Mouse (Mus musculus) heart, embryonic 15.5 days (tissue): ENCODE measurements around the gene Scly. TPM values are rescaled to one million over a fixed set of nuclear protein-coding genes. Genes with fewer than 3 reads are reported as not detected.

Experiments used
- ATAC-seq: fragments of 200-750 bp; cut with Nextera tagmentation; replicated peaks from 2 replicates; pipeline ENCODE4 v1.8.0; 2017; ENCODE audit warnings: low read depth, moderate TSS enrichment; ENCODE audit not compliant: insufficient number of reproducible peaks, insufficient read depth, low FRiP score
- H3K27ac ChIP-seq: fragments of 300-500 bp; sonication (generic); 2 replicates; pipeline ENCODE4 v1.5.1; 2015; ENCODE audit warnings: mild to moderate bottlenecking, inconsistent platforms
- H3K27me3 ChIP-seq: fragments of 300-500 bp; sonication (generic); 2 replicates; pipeline ENCODE4 v1.6.1; 2015; ENCODE audit warnings: inconsistent platforms
- H3K36me3 ChIP-seq: fragments of 300-500 bp; sonication (generic); 2 replicates; pipeline ENCODE4 v1.6.1; 2015; ENCODE audit warnings: mild to moderate bottlenecking, inconsistent platforms
- H3K4me1 ChIP-seq: fragments of 300-500 bp; sonication (generic); replicated peaks from 2 replicates; pipeline ENCODE4 v1.6.1; 2015; ENCODE audit warnings: inconsistent platforms
- H3K4me2 ChIP-seq: fragments of 300-500 bp; sonication (generic); 2 replicates; pipeline ENCODE4 v1.6.1; 2015; ENCODE audit warnings: inconsistent platforms, mild to moderate bottlenecking, moderate library complexity
- H3K4me3 ChIP-seq: fragments of 300-500 bp; sonication (generic); 2 replicates; pipeline ENCODE4 v1.5.1; 2015; ENCODE audit warnings: mild to moderate bottlenecking, inconsistent platforms
- H3K9ac ChIP-seq: fragments of 300-500 bp; sonication (generic); 2 replicates; pipeline ENCODE4 v1.6.1; 2015; ENCODE audit warnings: mild to moderate bottlenecking, inconsistent platforms
- H3K9me3 ChIP-seq: fragments of 300-500 bp; sonication (generic); replicated peaks from 2 replicates; pipeline ENCODE4 v1.6.1; 2016; ENCODE audit warnings: inconsistent platforms
- WGBS: fragments of 180-500 bp; shearing (Covaris S2); methylation state at CpG from one replicate; pipeline ENCODE4 v1.1.7; 2015; ENCODE audit warnings: mixed read lengths; 5-methylcytosine and 5-hydroxymethylcytosine counted together
- polyA plus RNA-seq: library from polyadenylated mRNA; unstranded; fragments of >200 nt; fragmentation: Nextera tagmentation; extraction: Ambion mirVana; gene quantifications from 2 replicates; pipeline ENCODE4 v1.2.1, GENCODE M21; 2015

Gene Scly
- polyA plus RNA-seq, 1 experiment from 2014 or later = 11.5 TPM

DNA sequence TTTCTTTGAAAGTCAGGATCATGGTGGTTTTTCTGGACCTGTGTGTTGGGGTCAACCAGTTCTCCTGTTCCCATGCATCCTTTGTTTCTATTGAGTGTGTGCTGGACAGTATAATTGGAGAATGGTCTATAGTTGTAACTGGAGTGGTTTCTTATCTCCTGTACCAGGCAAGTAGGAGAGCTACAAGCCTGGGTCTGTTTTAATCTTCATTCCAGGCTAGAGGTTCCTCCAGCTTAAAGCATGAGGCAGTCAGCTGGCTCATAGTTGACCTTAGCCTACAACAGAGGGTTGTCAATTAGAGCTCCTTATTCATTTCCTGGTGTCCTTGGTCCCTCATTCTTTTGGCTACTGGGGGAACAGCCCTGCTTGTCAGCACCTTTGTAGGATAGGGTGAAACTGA is 35.4 kb downstream of the Scly start:
- no peak; the same call in 1 of the 2 replicates for ATAC-seq
- Histone ChIP-seq H3K4me3 (no peak overlapping the region), H3K4me1 (peaks cover 23% of the 10 kb centered on the region), H3K9me3 (no peaks in the 10 kb centered on the region), H3K36me3 (no peaks in the 10 kb centered on the region), H3K27ac (peak overlapping the region; percentile 53), H3K4me2 (no peak overlapping the region), H3K27me3 (no peaks in the 10 kb centered on the region; the same call in 1 of the 2 replicates), H3K9ac (no peak overlapping the region)

- WGBS = 87% methylated on average over 7 of the region's 7 CpGs
- ATAC-seq = no peak
- peaks cover 17% of the 10 kb centered on the region for H3K27me3 ChIP-seq
Measured at GRCm38 (mm10) chr1:91337355-91337754, 39.2 kb downstream of the Scly start.

DNA sequence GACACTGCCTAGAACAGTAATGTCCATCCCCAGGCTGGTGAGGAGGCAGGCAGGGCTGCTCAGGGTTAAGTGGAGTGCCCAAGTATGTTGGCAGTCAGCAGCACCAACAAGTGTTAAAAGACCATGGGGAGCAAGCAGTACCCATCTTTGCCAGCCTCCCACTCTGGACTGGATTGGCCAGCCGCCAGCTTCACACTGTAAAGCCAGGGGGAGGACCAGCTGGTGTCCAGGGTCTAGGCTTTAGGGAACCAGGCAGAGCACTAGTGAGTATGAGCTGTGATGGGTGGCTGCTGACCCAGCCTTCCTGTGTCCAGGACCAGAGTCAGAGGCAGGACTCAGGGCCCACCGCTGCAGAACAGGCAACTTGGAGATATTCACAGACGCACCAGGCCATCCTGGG is 45.9 kb downstream of the Scly start:
- Histone ChIP-seq H3K4me3 (no peak overlapping the region), H3K9me3 (no peaks in the 10 kb centered on the region), H3K4me1 (peaks cover 20% of the 10 kb centered on the region), H3K36me3 (no peaks in the 10 kb centered on the region), H3K27me3 (peaks cover 62% of the 10 kb centered on the region), H3K27ac (no peak overlapping the region), H3K9ac (no peak overlapping the region), H3K4me2 (no peak overlapping the region)
- no peak for ATAC-seq
- WGBS = 72% methylated on average over 3 of the region's 3 CpGs

More at GRCm38 (mm10) chr1:91337355-91337754, 39.2 kb downstream of the Scly start:
- H3K27ac ChIP-seq = no peak overlapping the region
- no peak overlapping the region for H3K4me2 ChIP-seq
- no peak overlapping the region for H3K9ac ChIP-seq
- peaks cover 19% of the 10 kb centered on the region for H3K4me1 ChIP-seq
- H3K4me3 ChIP-seq = no peak overlapping the region
- no peaks in the 10 kb centered on the region for H3K36me3 ChIP-seq
- H3K9me3 ChIP-seq = no peaks in the 10 kb centered on the region

DNA sequence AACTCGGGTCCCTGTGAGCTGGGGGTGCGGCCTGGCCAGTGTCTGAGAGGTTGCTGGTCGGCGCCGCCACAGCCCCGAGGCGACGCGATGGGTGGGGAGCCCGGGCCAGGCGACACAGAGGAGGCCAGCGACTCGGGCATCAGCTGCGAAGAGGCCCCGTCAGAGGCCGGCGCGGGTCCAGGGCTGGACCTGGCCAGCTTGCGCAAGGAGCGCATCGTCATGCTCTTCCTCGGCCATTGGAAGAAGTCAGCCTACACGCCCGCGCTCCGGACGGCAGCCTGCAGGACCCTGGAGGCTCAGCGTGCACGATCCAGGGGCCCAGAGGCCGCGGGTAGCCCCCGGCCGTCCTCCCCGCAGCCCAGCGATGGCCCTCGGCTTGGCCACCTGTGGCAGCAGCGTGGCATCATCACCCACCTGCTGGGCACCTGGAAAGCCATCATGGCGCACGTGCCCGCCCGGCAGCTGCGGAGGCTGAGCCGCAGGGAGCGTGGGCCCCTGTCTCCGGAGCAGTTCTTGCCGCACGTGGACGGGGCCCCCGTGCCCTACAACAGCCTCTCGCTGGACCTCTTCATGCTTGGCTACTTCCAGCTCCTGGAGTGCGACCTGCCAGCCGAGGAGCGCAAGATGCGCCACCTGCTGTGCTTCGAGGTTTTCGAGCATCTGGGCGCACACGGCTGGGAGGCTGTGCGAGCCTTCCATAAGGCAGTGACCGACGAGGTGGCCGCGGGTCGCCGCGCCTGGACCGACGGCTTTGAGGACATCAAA is 47.0 kb downstream of the Scly start:
- Histone ChIP-seq H3K4me1 (peaks cover 24% of the 10 kb centered on the region), H3K27me3 (peaks cover 62% of the 10 kb centered on the region), H3K36me3 (no peaks in the 10 kb centered on the region), H3K9me3 (no peaks in the 10 kb centered on the region), H3K27ac (no peak overlapping the region), H3K9ac (no peak overlapping the region), H3K4me2 (peak overlapping the region; percentile 59), H3K4me3 (peak overlapping the region; percentile 35)
- WGBS = 4% methylated on average over 68 of the region's 68 CpGs
- ATAC-seq = no peak

DNA sequence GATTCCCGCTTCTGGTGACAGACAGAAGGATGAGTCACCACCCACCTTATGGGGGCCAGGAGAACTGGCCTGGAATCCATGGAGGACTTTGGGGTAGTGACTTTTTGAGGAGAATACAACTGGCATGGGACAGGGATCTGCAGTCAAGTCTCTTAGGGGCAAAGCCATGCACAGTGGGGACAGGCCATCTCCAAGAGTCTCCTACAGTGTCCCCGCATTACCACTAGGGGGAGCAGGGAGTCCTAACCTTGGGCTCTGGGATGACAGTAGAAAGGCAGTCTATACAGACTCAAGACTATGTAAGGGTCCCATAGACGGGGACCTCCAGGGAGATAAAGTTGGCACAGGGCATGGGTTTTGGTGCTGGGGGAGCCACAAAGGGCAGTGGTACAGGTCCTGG is 48.8 kb downstream of the Scly start:
- H3K4me3 ChIP-seq = no peak overlapping the region
- H3K4me2 ChIP-seq = no peak overlapping the region
- H3K9me3 ChIP-seq = no peaks in the 10 kb centered on the region
- H3K4me1 ChIP-seq = peaks cover 30% of the 10 kb centered on the region
- peak; percentile 28; the same call in 1 of the 2 replicates for ATAC-seq
- H3K27me3 ChIP-seq = peaks cover 49% of the 10 kb centered on the region
- no peak overlapping the region for H3K27ac ChIP-seq
- no peaks in the 10 kb centered on the region for H3K36me3 ChIP-seq
- WGBS = 33% methylated on average over 3 of the region's 3 CpGs
- H3K9ac ChIP-seq = no peak overlapping the region

GRCm38 (mm10) chr1:91350841-91351240 is 52.7 kb downstream of the Scly start, which contains the start of gene Klhl30:
Klhl30 (plus strand) TSS chr1:91351016.
- Histone ChIP-seq H3K36me3 (peaks cover 4% of the 10 kb centered on the region), H3K4me3 (peak within 1 kb of the TSS; percentile 47), H3K27ac (peak within 1 kb of the TSS; percentile 86), H3K9me3 (no peaks in the 10 kb centered on the region), H3K4me2 (peak within 1 kb of the TSS; percentile 77), H3K27me3 (peaks cover 10% of the 10 kb centered on the region), H3K9ac (peak within 1 kb of the TSS; percentile 55), H3K4me1 (peaks cover 22% of the 10 kb centered on the region)
- peak; percentile 83 for ATAC-seq
- 19% methylated on average over 4 of the region's 4 CpGs for WGBS

- H3K9me3 ChIP-seq = no peaks in the 10 kb centered on the region
- H3K36me3 ChIP-seq = peaks cover 8% of the 10 kb centered on the region
- peak overlapping the region; percentile 55 for H3K9ac ChIP-seq
- 51% methylated on average over 3 of the region's 3 CpGs for WGBS
- peaks cover 6% of the 10 kb centered on the region for H3K27me3 ChIP-seq
- ATAC-seq = peak; percentile 51; the same call in 1 of the 2 replicates
- peaks cover 22% of the 10 kb centered on the region for H3K4me1 ChIP-seq
- peak overlapping the region; percentile 77 for H3K4me2 ChIP-seq
- peak overlapping the region; percentile 86 for H3K27ac ChIP-seq
- peak overlapping the region; percentile 47 for H3K4me3 ChIP-seq
Measured at GRCm38 (mm10) chr1:91351249-91351648, 53.1 kb downstream of the Scly start.

DNA sequence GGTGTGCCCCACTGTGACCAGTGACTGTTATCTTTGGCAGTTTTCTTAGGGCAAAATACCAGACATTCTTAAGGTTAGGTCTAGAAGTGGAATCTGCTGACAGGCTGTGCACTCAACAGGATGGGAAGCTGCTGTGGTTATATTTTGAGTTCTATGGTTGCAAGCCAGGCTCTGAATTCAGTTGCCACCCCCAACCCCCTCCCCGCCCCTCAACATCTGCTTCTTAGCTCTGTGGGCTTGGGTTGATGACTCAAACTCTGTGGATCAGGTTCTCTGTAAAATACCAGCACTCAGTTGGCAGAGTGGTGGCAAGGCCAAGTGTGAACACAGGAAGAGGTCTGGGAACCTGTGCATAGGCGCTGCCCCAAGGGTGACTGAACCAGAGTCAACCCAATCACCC is 54.1 kb downstream of the Scly start:
- peaks cover 12% of the 10 kb centered on the region for H3K36me3 ChIP-seq
- H3K4me1 ChIP-seq = peaks cover 22% of the 10 kb centered on the region
- no peaks in the 10 kb centered on the region for H3K9me3 ChIP-seq
- H3K27ac ChIP-seq = no peak overlapping the region
- ATAC-seq = no peak
- H3K27me3 ChIP-seq = no peaks in the 10 kb centered on the region
- H3K4me2 ChIP-seq = peak overlapping the region; percentile 77
- H3K9ac ChIP-seq = no peak overlapping the region
- WGBS = 81% methylated on average over 2 of the region's 2 CpGs
- H3K4me3 ChIP-seq = peak overlapping the region; percentile 47

DNA sequence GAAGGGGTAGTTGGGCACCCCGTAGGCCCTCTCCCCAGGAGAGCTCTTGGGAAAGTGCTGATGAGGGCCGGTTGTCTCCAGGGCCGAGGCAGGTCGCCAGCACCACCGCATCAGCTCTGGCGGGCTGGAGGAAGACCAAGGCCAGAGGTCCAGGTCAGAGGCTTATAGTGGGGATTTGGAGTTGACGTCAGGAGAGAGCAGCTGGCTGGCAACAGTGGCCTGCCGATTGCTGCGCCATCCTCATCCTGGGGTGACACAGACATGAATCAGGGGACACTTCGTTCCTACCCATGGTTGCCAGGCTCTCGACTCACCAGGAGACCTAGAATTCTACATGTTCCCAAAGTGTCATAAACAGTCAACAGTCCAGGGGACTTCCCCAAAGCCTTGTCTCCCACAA is 58.0 kb downstream of the Scly start:
- ATAC-seq = no peak
- 78% methylated on average over 11 of the region's 11 CpGs for WGBS
- H3K36me3 ChIP-seq = peaks cover 25% of the 10 kb centered on the region

DNA sequence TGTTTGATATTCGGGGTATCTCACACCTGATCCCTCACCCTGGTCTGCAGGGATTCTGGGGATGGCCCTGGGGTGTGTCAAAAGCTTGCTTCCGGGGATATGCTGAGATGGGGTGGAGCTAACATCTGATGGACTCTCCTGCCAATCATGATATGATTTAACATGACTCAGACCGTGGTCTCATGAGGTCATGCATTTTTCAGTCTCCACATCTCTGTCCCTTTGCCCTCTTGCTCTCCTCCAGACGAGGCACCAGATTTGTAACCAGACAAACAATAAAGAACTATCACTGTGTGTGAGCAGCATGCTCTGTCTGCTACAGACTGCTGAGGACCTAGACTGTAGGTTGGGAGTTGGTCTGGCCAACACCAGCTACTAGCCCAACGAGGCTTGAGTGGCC is 64.0 kb downstream of the Scly start:
- Histone ChIP-seq H3K27me3 (no peaks in the 10 kb centered on the region), H3K27ac (no peak overlapping the region)

More for the DNA sequence above, 58.0 kb downstream of the Scly start:
- H3K9me3 ChIP-seq = no peaks in the 10 kb centered on the region
- H3K4me3 ChIP-seq = no peak overlapping the region
- H3K9ac ChIP-seq = no peak overlapping the region
- peaks cover 12% of the 10 kb centered on the region for H3K4me1 ChIP-seq
- no peak overlapping the region for H3K4me2 ChIP-seq
- no peaks in the 10 kb centered on the region for H3K27me3 ChIP-seq
- no peak overlapping the region for H3K27ac ChIP-seq

DNA sequence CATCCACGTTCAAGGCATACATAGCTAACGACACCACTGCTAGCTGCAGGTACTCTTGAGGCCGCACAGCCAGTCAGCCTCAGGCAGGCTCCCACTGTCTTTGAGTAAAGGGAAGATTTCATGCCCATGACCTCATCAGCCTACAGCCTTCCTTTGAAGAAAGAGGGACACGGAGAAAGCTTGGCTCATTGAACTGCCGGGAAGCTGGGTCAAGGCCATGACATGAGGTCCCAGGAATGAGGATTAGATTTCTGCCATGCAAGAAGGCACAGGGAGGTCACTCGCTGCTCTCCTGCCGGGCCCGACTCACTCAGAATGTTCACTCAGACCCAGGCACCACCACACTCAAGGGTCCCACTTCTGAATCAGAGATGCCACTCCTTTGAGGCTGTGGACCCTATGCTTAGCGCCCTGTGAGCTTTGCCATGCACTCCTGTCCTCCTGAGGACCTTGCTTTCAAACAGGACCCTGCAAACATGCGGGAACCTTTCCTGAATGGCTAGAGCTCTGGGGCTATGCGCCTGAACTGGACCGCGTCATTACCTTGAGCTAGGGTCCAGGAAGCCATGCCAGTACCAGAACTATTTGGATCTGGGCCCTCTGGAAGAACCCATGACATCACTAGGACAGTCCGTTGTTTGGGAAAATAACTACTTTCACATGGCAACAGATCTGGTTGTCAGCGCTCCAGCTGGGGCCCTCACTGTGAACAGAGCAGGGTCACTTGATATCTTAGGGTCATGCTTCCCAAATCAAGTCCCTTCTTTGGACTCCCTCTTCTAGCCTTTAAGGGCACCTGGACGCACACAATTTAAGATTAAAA is 66.9 kb downstream of the Scly start:
- H3K36me3 ChIP-seq = peaks cover 23% of the 10 kb centered on the region

More for the DNA sequence above, 64.0 kb downstream of the Scly start:
- no peak overlapping the region for H3K4me2 ChIP-seq
- H3K9ac ChIP-seq = no peak overlapping the region
- H3K36me3 ChIP-seq = peaks cover 31% of the 10 kb centered on the region
- WGBS = 70% methylated on average over 5 of the region's 5 CpGs
- H3K9me3 ChIP-seq = peaks cover 4% of the 10 kb centered on the region; the same call in 1 of the 2 replicates
- H3K4me1 ChIP-seq = peaks cover 14% of the 10 kb centered on the region
- H3K4me3 ChIP-seq = no peak overlapping the region
- no peak for ATAC-seq

More for the DNA sequence above, 66.9 kb downstream of the Scly start:
- no peak overlapping the region for H3K4me2 ChIP-seq
- H3K9me3 ChIP-seq = peaks cover 4% of the 10 kb centered on the region; the same call in 1 of the 2 replicates
- H3K27me3 ChIP-seq = no peaks in the 10 kb centered on the region
- no peak overlapping the region for H3K9ac ChIP-seq
- no peak overlapping the region for H3K27ac ChIP-seq
- WGBS = 89% methylated on average over 16 of the region's 16 CpGs
- peaks cover 14% of the 10 kb centered on the region for H3K4me1 ChIP-seq
- no peak for ATAC-seq
- no peak overlapping the region for H3K4me3 ChIP-seq
